Mouse (Mus musculus): ENCODE results near the gene Mcm2. TPM values are rescaled to one million over a fixed set of nuclear protein-coding genes. Genes with fewer than 3 reads are reported as not detected.

Mcm2 gene
- polyA plus RNA-seq, 1 experiment: 40.3 TPM

DNA sequence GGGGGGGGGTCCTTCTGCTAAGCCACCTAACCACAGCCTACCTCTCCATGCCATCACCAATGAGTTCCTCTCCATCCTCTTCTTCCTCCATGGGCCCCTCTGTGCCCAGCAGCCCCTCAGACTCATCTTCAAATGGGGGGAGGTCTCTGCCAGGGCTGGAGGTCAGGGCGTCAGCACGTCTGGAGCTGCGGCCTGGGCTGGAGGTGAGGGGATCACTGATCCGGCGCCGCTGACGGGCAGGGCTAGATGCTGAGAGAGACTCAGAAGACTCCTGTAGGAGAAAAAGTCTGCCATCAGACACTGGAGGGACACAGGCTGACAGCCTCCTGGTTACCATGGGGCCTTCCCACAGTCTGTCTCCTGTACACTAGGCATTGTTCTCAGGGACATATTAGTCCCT lies 1.3 kb downstream of the Mcm2 start:
- no peaks in the 10 kb centered on the region for H3K27me3 ChIP-seq (ENCODE audit: control insufficient read depth, insufficient read depth, low read length)
- no peak overlapping the region for H3K4me3 ChIP-seq (ENCODE audit: extremely low read depth, insufficient read depth, insufficient read length)
- no peak for DNase-seq (ENCODE audit: low read depth in 1 of 2, low spot score in 2 of 2)
- peaks cover 12% of the 10 kb centered on the region; the same call in 1 of the 2 replicates for H3K36me3 ChIP-seq (ENCODE audit: control insufficient read depth, insufficient read depth, low read length)
- no peak overlapping the region for H3K27ac ChIP-seq (ENCODE audit: insufficient read depth, low read length)
- WGBS: 93% methylated on average over 7 of the region's 7 CpGs
- TF ChIP-seq POLR2A (IDR thresholded peaks at IDR 0.05; ENCODE audit: low read depth, low read length): no peak
- TF ChIP-seq CTCF (IDR thresholded peaks at IDR 0.05; ENCODE audit: extremely low read depth, insufficient read depth, insufficient read length, insufficient replicate concordance): no peak
- H3K4me1 ChIP-seq (ENCODE audit: control insufficient read depth, insufficient read depth, insufficient read length): peaks cover 7% of the 10 kb centered on the region

DNA sequence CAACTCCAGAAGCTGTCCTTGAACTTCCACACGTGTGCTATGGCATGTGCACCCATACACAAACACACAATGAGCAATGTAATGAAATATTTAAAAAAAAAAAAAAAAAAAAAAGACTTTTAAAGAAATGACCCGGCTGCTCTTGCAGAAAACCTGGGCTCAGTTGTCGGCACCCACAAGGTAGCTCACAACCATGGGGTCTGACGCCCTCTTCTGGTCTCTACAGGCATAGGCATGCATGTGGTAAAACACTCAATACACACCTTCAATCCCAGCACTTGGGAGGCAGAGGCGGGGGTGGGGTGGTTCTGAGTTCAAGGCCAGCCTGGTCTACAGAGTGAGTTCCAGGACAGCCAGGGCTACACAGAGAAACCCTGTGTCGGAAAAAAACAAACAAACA lies 2.6 kb downstream of the Mcm2 start:
- H3K36me3 ChIP-seq (ENCODE audit: control insufficient read depth, insufficient read depth, low read length): peaks cover 22% of the 10 kb centered on the region
- WGBS: 86% methylated on average over 6 of the region's 6 CpGs
- no peaks in the 10 kb centered on the region for H3K4me1 ChIP-seq (ENCODE audit: control insufficient read depth, insufficient read depth, insufficient read length)
- DNase-seq (ENCODE audit: low read depth in 1 of 2, low spot score in 2 of 2): no peak
- no peaks in the 10 kb centered on the region for H3K27me3 ChIP-seq (ENCODE audit: control insufficient read depth, insufficient read depth, low read length)
- no peak overlapping the region for H3K27ac ChIP-seq (ENCODE audit: insufficient read depth, low read length)
- no peak overlapping the region for H3K4me3 ChIP-seq (ENCODE audit: extremely low read depth, insufficient read depth, insufficient read length)
- TF ChIP-seq CTCF (IDR thresholded peaks at IDR 0.05; ENCODE audit: extremely low read depth, insufficient read depth, insufficient read length, insufficient replicate concordance) (no peak), POLR2A (IDR thresholded peaks at IDR 0.05; ENCODE audit: low read depth, low read length) (no peak)

DNA sequence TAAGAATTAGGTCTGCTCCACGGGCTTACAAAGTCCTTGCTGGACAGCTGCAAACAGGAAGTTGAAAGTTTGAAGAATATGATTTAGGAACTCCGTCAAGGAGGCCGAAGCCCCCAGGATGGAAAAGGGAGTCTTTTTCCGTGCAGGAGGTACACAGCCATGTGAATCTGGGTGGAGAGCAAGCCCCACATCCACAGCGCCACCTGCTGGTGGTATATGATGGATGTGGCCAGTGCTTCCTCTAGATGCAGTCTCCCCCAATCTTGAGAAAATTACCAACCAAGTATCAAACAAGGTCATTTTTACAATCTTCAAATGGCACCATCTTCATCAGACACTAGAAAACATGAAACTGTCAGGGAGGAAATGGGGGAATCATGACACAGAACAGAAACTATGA lies 5.0 kb downstream of the Mcm2 start:
- Histone ChIP-seq H3K27me3 (ENCODE audit: control insufficient read depth, insufficient read depth, low read length) (no peaks in the 10 kb centered on the region), H3K4me1 (ENCODE audit: control insufficient read depth, insufficient read depth, insufficient read length) (no peaks in the 10 kb centered on the region), H3K36me3 (ENCODE audit: control insufficient read depth, insufficient read depth, low read length) (peaks cover 41% of the 10 kb centered on the region), H3K4me3 (ENCODE audit: extremely low read depth, insufficient read depth, insufficient read length) (no peak overlapping the region), H3K27ac (ENCODE audit: insufficient read depth, low read length) (no peak overlapping the region)
- 67% methylated on average over 5 of the region's 5 CpGs for WGBS
- TF ChIP-seq POLR2A (IDR thresholded peaks at IDR 0.05; ENCODE audit: low read depth, low read length) (no peak), CTCF (IDR thresholded peaks at IDR 0.05; ENCODE audit: extremely low read depth, insufficient read depth, insufficient read length, insufficient replicate concordance) (peak; percentile 69; the same call in 1 of the 2 replicates)
- DNase-seq (ENCODE audit: low read depth in 1 of 2, low spot score in 2 of 2): peak in 1 of 2 experiments; percentile 45

DNA sequence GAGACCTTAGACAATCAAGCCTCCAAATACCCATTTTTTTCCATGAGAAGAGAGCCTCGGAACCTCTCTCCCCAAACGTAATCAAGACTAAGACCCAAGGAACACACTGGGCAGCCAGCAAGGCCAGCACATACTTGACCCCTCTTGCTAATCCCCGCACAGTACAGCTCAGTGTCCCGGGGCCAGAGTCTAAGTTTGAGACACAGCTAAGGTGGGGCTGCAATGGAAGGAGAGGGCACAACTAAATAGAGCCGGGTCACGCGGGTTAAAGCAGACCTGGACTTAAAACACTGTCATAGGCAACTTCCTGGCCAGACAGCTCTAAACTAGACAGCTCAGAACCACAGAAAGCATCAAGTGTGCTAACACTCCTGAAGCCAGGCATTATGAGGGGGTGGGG lies 7.7 kb downstream of the Mcm2 start:
- Histone ChIP-seq H3K27ac (ENCODE audit: insufficient read depth, low read length) (no peak overlapping the region), H3K4me1 (ENCODE audit: control insufficient read depth, insufficient read depth, insufficient read length) (no peaks in the 10 kb centered on the region), H3K4me3 (ENCODE audit: extremely low read depth, insufficient read depth, insufficient read length) (no peak overlapping the region), H3K27me3 (ENCODE audit: control insufficient read depth, insufficient read depth, low read length) (no peaks in the 10 kb centered on the region), H3K36me3 (ENCODE audit: control insufficient read depth, insufficient read depth, low read length) (peaks cover 63% of the 10 kb centered on the region)
- 98% methylated on average over 7 of the region's 7 CpGs for WGBS
- TF ChIP-seq CTCF (IDR thresholded peaks at IDR 0.05; ENCODE audit: extremely low read depth, insufficient read depth, insufficient read length, insufficient replicate concordance) (no peak), POLR2A (IDR thresholded peaks at IDR 0.05; ENCODE audit: low read depth, low read length) (no peak)
- no peak for DNase-seq (ENCODE audit: low read depth in 1 of 2, low spot score in 2 of 2)

DNA sequence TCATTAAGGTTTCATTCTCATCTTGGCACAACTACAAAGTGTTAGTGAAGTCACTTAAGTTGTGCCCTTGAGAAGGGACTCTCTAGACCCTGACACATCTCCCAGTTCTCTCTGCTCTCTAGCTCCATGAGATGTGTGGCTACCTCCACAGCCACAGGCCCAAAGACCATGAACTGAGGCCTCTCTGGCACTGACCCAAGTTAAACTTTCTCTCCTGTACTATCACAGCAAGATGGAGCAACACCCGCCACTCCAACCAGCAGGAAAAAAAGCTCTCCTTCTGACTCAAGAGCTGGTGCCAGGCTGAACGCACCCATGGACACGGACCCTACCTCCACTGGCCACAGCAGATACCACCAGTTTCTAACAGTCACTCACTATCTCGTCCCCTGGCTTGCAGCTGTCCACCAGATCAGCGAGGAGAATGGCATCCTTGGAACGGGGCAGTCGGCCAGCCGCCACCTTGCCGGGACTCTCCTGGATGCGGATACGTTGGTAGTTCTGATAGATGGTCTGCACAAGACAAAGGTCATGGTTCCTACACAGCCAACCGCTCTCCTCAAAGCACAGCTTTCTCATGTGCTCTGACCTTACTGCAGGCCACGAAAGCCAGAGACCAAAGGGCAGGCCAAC lies 9.1 kb downstream of the Mcm2 start:
- H3K27ac ChIP-seq (ENCODE audit: insufficient read depth, low read length): no peak overlapping the region
- DNase-seq (ENCODE audit: low read depth in 1 of 2, low spot score in 2 of 2): no peak

DNA sequence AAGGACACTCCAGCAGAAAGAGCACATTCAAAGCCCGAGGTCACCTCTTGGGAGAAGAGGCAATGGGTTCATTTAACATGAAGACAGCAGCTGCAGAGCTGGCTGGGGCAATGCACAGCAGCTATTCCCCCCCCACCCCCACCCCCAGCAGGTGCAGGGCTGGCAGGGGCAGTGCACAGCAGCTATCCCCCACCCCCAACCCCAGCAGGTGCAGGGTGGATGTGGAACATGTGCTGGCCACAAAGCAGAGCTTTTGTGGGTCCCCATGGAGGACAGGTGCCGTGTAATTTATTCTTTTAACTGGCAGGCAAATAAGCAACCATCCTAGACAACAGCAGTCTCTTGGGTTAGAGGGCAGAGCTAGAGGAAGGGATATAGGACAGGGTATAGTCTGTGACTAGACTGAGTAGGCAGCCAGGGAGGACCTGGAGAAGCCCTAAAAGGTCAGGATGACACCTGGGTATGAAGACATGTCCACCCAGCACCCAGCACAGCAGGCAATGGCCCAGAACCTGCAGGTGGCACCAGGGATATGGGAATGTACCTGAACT lies 12.1 kb downstream of the Mcm2 start:
- no peak overlapping the region for H3K27ac ChIP-seq (ENCODE audit: insufficient read depth, low read length)
- H3K4me1 ChIP-seq (ENCODE audit: control insufficient read depth, insufficient read depth, insufficient read length): no peaks in the 10 kb centered on the region
- no peak overlapping the region for H3K4me3 ChIP-seq (ENCODE audit: extremely low read depth, insufficient read depth, insufficient read length)
- H3K27me3 ChIP-seq (ENCODE audit: control insufficient read depth, insufficient read depth, low read length): no peaks in the 10 kb centered on the region
- H3K36me3 ChIP-seq (ENCODE audit: control insufficient read depth, insufficient read depth, low read length): peaks cover 65% of the 10 kb centered on the region
- TF ChIP-seq CTCF (IDR thresholded peaks at IDR 0.05; ENCODE audit: extremely low read depth, insufficient read depth, insufficient read length, insufficient replicate concordance) (no peak), POLR2A (IDR thresholded peaks at IDR 0.05; ENCODE audit: low read depth, low read length) (no peak)
- DNase-seq (ENCODE audit: low read depth in 1 of 2, low spot score in 2 of 2): no peak
- WGBS: 39% methylated on average over 2 of the region's 2 CpGs

More for the DNA sequence above, 9.1 kb downstream of the Mcm2 start:
- no peaks in the 10 kb centered on the region for H3K4me1 ChIP-seq (ENCODE audit: control insufficient read depth, insufficient read depth, insufficient read length)
- 96% methylated on average over 13 of the region's 13 CpGs for WGBS
- H3K4me3 ChIP-seq (ENCODE audit: extremely low read depth, insufficient read depth, insufficient read length): no peak overlapping the region
- peaks cover 69% of the 10 kb centered on the region for H3K36me3 ChIP-seq (ENCODE audit: control insufficient read depth, insufficient read depth, low read length)
- no peak for TF ChIP-seq CTCF (IDR thresholded peaks at IDR 0.05; ENCODE audit: extremely low read depth, insufficient read depth, insufficient read length, insufficient replicate concordance)
- no peak for TF ChIP-seq POLR2A (IDR thresholded peaks at IDR 0.05; ENCODE audit: low read depth, low read length)
- no peaks in the 10 kb centered on the region for H3K27me3 ChIP-seq (ENCODE audit: control insufficient read depth, insufficient read depth, low read length)
